Mouse (Mus musculus) limb, embryonic 12.5 days (tissue): ENCODE data around the gene Man2b1. TPM values are rescaled to one million over a fixed set of nuclear protein-coding genes. Genes with fewer than 3 reads are reported as not detected.
A peak's percentile ranks its signal among the peaks of the same experiment; 100 is the strongest.
"Not testable (repeated sequence)": the region's sequence is repeated elsewhere in the genome, so short reads cannot be mapped to it uniquely, and the experiment has no call there.

ENCODE experiments used
- ATAC-seq: fragments of 200-750 bp; cut with Nextera tagmentation; 2 replicates; pipeline ENCODE4 v1.8.0; 2017; ENCODE audit warnings: low read depth, moderate TSS enrichment; ENCODE audit not compliant: insufficient number of reproducible peaks, insufficient read depth, low FRiP score, low TSS enrichment
- H3K27ac ChIP-seq: fragments of 300-500 bp; sonication (generic); 2 replicates; pipeline ENCODE4 v1.5.1; 2016; ENCODE audit warnings: mild to moderate bottlenecking, moderate library complexity
- H3K27me3 ChIP-seq: fragments of 300-500 bp; sonication (generic); 2 replicates; pipeline ENCODE4 v1.6.1; 2016; ENCODE audit warnings: mild to moderate bottlenecking, moderate library complexity
- H3K36me3 ChIP-seq: fragments of 300-500 bp; sonication (generic); 2 replicates; pipeline ENCODE4 v1.6.1; 2016; ENCODE audit warnings: mild to moderate bottlenecking, moderate library complexity
- H3K4me1 ChIP-seq: fragments of 300-500 bp; sonication (generic); replicated peaks from 2 replicates; pipeline ENCODE4 v1.6.1; 2016
- H3K4me2 ChIP-seq: fragments of 300-500 bp; sonication (generic); 2 replicates; pipeline ENCODE4 v1.6.1; 2016; ENCODE audit warnings: mild to moderate bottlenecking, moderate library complexity
- H3K4me3 ChIP-seq: fragments of 300-500 bp; sonication (generic); replicated peaks from 2 replicates; pipeline ENCODE4 v1.5.1; 2016; ENCODE audit warnings: mild to moderate bottlenecking
- H3K9ac ChIP-seq: fragments of 300-500 bp; sonication (generic); replicated peaks from 2 replicates; pipeline ENCODE4 v1.6.1; 2016; ENCODE audit warnings: mild to moderate bottlenecking, moderate library complexity
- H3K9me3 ChIP-seq: fragments of 300-500 bp; sonication (generic); 2 replicates; pipeline ENCODE4 v1.6.1; 2016; ENCODE audit warnings: mild to moderate bottlenecking, moderate library complexity
- WGBS: fragments of 180-500 bp; shearing (Covaris S2); methylation state at CpG from one replicate; pipeline ENCODE4 v1.1.7; 2016; 5-methylcytosine and 5-hydroxymethylcytosine counted together
- microRNA-seq: library from miRNA; unstranded; fragments of <30 nt; microRNA quantifications from one replicate; pipeline ENCODE4, GENCODE M21; 2017
- polyA plus RNA-seq: library from polyadenylated mRNA; unstranded; fragments of >200 nt; fragmentation: Nextera tagmentation; extraction: Ambion mirVana; gene quantifications from 2 replicates; pipeline ENCODE4 v1.2.1, GENCODE M21; 2016

The Man2b1 gene
- polyA plus RNA-seq, 1 experiment from 2014 or later: 24.2 TPM

DNA sequence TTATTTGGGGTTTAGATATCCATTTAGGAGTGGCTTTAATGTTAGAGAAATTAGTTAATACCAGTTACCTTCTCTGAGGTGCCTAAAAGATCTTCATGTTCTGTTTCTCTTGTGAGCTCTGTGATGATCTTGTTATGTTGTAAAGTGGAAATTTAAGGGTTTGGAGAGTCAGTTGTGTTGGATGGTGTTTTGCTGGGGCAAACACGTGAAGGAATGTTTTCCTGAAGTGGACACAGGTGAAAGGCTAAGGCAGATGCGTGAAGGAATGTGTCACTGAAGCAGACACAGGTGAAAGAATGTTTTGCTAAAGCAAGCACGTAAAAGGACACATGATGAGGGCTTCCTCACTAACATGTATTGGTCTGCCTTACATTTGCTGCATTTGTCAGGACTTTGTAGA is 39.9 kb downstream of the Man2b1 start, which contains the start of gene Zfp791:
Gene Zfp791 (minus strand): TSS at position 101 of the 400 bp plus-strand sequence.
- Histone ChIP-seq H3K27ac (no peak within 1 kb of the TSS), H3K9me3 (0 out of 2 replicates have a peak, but pooled peaks cover 4% of the 10 kb centered on the region), H3K4me2 (no peak within 1 kb of the TSS), H3K36me3 (no peaks in the 10 kb centered on the region), H3K4me1 (peaks cover 7% of the 10 kb centered on the region), H3K9ac (no peak within 1 kb of the TSS), H3K4me3 (no peak within 1 kb of the TSS), H3K27me3 (no peaks in the 10 kb centered on the region)
- no peak for ATAC-seq
- 73% methylated on average over 3 of the region's 3 CpGs for WGBS

DNA sequence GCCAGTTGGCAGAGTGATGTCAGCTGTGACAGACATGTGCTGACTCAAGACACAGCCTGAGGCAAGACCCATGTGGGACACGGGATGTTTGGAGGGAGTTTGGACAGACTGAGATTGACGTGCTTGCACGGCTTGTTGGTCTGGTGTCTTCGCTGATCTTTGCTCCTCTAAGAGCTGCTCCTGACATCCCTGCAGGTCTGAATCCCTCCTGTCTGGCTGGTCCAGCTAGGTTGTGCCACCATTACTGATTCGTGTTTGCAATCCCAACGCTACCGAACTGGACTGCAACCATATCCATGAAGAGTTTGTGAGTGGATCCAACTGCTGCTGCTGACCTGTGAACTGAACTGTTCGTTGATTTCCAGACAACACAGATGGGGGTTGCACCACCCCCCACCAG is 40.6 kb downstream of the Man2b1 start:
- no peak overlapping the region for H3K9ac ChIP-seq
- H3K4me2 ChIP-seq: no peak overlapping the region
- H3K36me3 ChIP-seq: no peaks in the 10 kb centered on the region
- no peak overlapping the region for H3K4me3 ChIP-seq
- ATAC-seq: no peak
- H3K9me3 ChIP-seq: 0 out of 2 replicates have a peak, but pooled peaks cover 4% of the 10 kb centered on the region
- 92% methylated on average over 8 of the region's 8 CpGs for WGBS
- H3K4me1 ChIP-seq: peaks cover 4% of the 10 kb centered on the region; the same call in 1 of the 2 replicates
- no peak overlapping the region for H3K27ac ChIP-seq
- no peaks in the 10 kb centered on the region for H3K27me3 ChIP-seq

DNA sequence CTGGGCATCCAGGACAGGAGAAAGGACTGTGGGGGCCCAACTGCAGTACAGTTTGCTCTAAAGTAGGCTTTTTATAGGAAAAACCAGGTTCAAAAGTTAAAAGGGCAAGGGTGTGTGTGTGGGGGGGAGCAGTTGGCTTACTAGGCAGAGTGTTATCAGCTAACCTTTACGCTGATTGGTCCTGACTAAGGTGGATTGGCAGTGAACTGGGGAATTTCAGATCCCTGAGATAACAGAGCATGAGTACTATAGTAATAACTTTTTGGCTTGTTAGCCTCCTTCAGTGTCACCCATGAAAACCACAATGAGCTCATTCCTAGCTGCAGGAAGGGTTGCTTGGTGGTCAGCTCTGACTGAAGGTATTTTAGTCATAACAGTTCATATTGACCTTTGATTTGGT is 49.3 kb downstream of the Man2b1 start:
- Histone ChIP-seq H3K4me1 (no peaks in the 10 kb centered on the region), H3K9ac (no peak overlapping the region), H3K4me2 (no peak overlapping the region), H3K36me3 (no peaks in the 10 kb centered on the region), H3K27me3 (0 out of 2 replicates have a peak, but pooled peaks cover 5% of the 10 kb centered on the region), H3K27ac (no peak overlapping the region), H3K9me3 (0 out of 2 replicates have a peak, but pooled peaks cover 4% of the 10 kb centered on the region), H3K4me3 (no peak overlapping the region)
- ATAC-seq: no peak
- 88% methylated on average over 1 of the region's 1 CpGs for WGBS

DNA sequence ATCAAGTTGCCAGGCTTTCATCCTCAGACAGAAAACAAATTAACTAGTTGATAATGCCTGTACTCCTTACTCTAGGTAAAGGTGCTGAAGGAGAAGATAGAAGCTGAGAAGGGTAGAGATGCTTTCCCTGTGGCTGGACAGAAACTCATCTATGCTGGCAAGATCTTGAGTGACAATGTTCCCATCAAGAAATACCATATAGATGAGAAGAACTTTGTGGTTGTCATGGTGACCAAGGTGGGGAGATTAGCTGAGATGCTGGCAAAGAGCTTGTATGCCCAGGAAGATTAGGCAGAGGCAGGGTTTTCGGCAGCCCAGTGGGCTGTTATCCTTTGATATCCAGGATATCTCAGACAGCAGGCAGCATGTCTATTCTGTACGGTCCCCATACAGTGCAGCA is 52.6 kb downstream of the Man2b1 start:
- ATAC-seq, H3K4me3 ChIP-seq, H3K4me1 ChIP-seq, H3K9ac ChIP-seq, H3K9me3 ChIP-seq, H3K4me2 ChIP-seq, H3K36me3 ChIP-seq, H3K27ac ChIP-seq, H3K27me3 ChIP-seq: not testable (repeated sequence)
- 98% methylated on average over 2 of the region's 2 CpGs for WGBS

DNA sequence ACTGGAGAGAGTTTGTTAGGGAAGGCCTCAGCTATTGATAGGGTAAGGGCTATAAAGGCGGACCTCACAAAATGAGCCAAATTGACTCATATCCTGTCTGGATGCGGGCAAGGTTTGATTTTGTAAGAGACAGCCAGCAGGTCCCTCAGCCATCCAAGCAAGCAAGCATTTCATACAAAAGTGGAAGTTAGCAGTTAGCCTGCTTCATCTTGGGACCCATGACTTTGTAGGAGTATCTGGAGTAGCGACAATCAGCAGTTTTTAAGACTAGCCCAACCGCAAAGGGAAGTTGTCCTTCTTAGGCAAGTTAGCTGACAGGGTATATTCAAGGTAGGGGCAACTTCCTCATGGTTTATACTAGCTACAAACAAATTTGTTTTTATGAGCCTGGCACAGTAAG is 59.4 kb downstream of the Man2b1 start:
- Histone ChIP-seq H3K9me3 (no peaks in the 10 kb centered on the region), H3K36me3 (no peaks in the 10 kb centered on the region), H3K4me1 (no peaks in the 10 kb centered on the region), H3K9ac (no peak overlapping the region), H3K4me2 (no peak overlapping the region), H3K27me3 (no peaks in the 10 kb centered on the region), H3K27ac (no peak overlapping the region), H3K4me3 (no peak overlapping the region)
- ATAC-seq: no peak
- 94% methylated on average over 4 of the region's 4 CpGs for WGBS

Small RNA genes lying within 50 kb of the gene (microRNA-seq; reads per million reads assigned to microRNA genes)
- gene Gm23388 (5.6 reads per million, percentile 17 among the genes with 10 or more reads in this experiment), gene Mir7070 (0.93 reads per million)

Other genes with a start within 250 kb of the Man2b1 start
- 104 and 109 TPM in 2 replicates for gene Rad23a, start 242.6 kb upstream of the Man2b1 start, polyA plus RNA-seq
- 764 and 842 TPM in 2 replicates for gene Calr, start 236.3 kb upstream of the Man2b1 start, polyA plus RNA-seq
- gene Farsa, start 226.3 kb upstream of the Man2b1 start, polyA plus RNA-seq: 109 and 114 TPM in 2 replicates
- 86.5 and 88.8 TPM in 2 replicates for gene Syce2, start 211.2 kb upstream of the Man2b1 start, polyA plus RNA-seq
- 42.8 and 44.9 TPM in 2 replicates for gene Gcdh, start 189.3 kb upstream of the Man2b1 start, polyA plus RNA-seq
- 4.3 and 5.1 TPM in 2 replicates for gene Klf1, start 181.3 kb upstream of the Man2b1 start, polyA plus RNA-seq
- 12.8 and 14.0 TPM in 2 replicates for gene Dnase2a, start 174.7 kb upstream of the Man2b1 start, polyA plus RNA-seq
- 0.33 and 0.60 TPM in 2 replicates for gene Mast1, start 145.9 kb upstream of the Man2b1 start, polyA plus RNA-seq
- gene Rtbdn, start 136.3 kb upstream of the Man2b1 start, polyA plus RNA-seq: 0.34 and 0.58 TPM in 2 replicates
- not detected in 2 replicates for gene Gm49661, start 113.8 kb upstream of the Man2b1 start, polyA plus RNA-seq
- gene Prdx2, start 113.7 kb upstream of the Man2b1 start, polyA plus RNA-seq: 1,079 and 1,120 TPM in 2 replicates
- gene Rnaseh2a, start 113.5 kb upstream of the Man2b1 start, polyA plus RNA-seq: 105 and 122 TPM in 2 replicates
- gene Junb, start 104.6 kb upstream of the Man2b1 start, polyA plus RNA-seq: 7.6 and 10.5 TPM in 2 replicates
- 19.3 and 19.7 TPM in 2 replicates for gene Hook2, start 92.7 kb upstream of the Man2b1 start, polyA plus RNA-seq
- not detected in 2 replicates for gene Best2, start 68.7 kb upstream of the Man2b1 start, polyA plus RNA-seq
- 134 TPM in 2 replicates for gene Asna1, start 58.0 kb upstream of the Man2b1 start, polyA plus RNA-seq
- 177 and 182 TPM in 2 replicates for gene Trir, start 56.4 kb upstream of the Man2b1 start, polyA plus RNA-seq
- gene Tnpo2, start 46.4 kb upstream of the Man2b1 start, polyA plus RNA-seq: 30.5 and 31.7 TPM in 2 replicates
- 27.4 and 29.9 TPM in 2 replicates for gene Fbxw9, start 23.2 kb upstream of the Man2b1 start, polyA plus RNA-seq
- gene Gm5741, start 15.3 kb upstream of the Man2b1 start, polyA plus RNA-seq: 1.1 TPM in 1 of 2 replicates, not detected in the other
- gene Dhps, start 11.5 kb upstream of the Man2b1 start, polyA plus RNA-seq: 71.5 and 72.3 TPM in 2 replicates
- gene Wdr83os, start 2.5 kb upstream of the Man2b1 start, polyA plus RNA-seq: 121 and 123 TPM in 2 replicates
- gene Wdr83, start 2.0 kb upstream of the Man2b1 start, polyA plus RNA-seq: 49.9 and 52.2 TPM in 2 replicates
- gene Zfp791, start 39.8 kb downstream of the Man2b1 start, polyA plus RNA-seq: 2.9 and 3.0 TPM in 2 replicates
- gene Cks1brt, start 68.7 kb downstream of the Man2b1 start, polyA plus RNA-seq: not detected in 2 replicates
- gene Olfr371, start 142.7 kb downstream of the Man2b1 start, polyA plus RNA-seq: not detected in 2 replicates
- gene Orc6, start 216.4 kb downstream of the Man2b1 start, polyA plus RNA-seq: 132 TPM in 2 replicates
- gene Vps35, start 216.5 kb downstream of the Man2b1 start, polyA plus RNA-seq: 138 and 140 TPM in 2 replicates